Mouse (Mus musculus): Measurements from ENCODE around the gene Trak1.

The Trak1 gene

GRCm38 (mm10) chr9:121398761-121399160 is 101.5 kb downstream of the Trak1 start:
- DNase-seq (ENCODE audit: low spot score): no peak

GRCm38 (mm10) chr9:121400608-121401007 is 103.3 kb downstream of the Trak1 start:
- DNase-seq (ENCODE audit: low spot score): no peak

- peak; percentile 49 for DNase-seq (ENCODE audit: low spot score)
These were observed 105.9 kb downstream of the Trak1 start for GRCm38 (mm10) chr9:121403157-121403671.

- DNase-seq (ENCODE audit: low spot score): no peak
These were observed 106.4 kb downstream of the Trak1 start for GRCm38 (mm10) chr9:121403699-121404098.

GRCm38 (mm10) chr9:121405088-121405681 is 107.9 kb downstream of the Trak1 start:
- no peak for DNase-seq (ENCODE audit: low spot score)

GRCm38 (mm10) chr9:121405792-121406191 is 108.5 kb downstream of the Trak1 start:
- DNase-seq (ENCODE audit: low spot score): no peak

- DNase-seq (ENCODE audit: low spot score): no peak
These were observed 116.9 kb downstream of the Trak1 start for GRCm38 (mm10) chr9:121414237-121414636.

GRCm38 (mm10) chr9:121415626-121416241 is 118.4 kb downstream of the Trak1 start:
- no peak for DNase-seq (ENCODE audit: low spot score)

GRCm38 (mm10) chr9:121416460-121416859 is 119.2 kb downstream of the Trak1 start:
- no peak for DNase-seq (ENCODE audit: low spot score)

GRCm38 (mm10) chr9:121416872-121417637 is 119.8 kb downstream of the Trak1 start:
- no peak for DNase-seq (ENCODE audit: low spot score)

GRCm38 (mm10) chr9:121419011-121419410 is 121.7 kb downstream of the Trak1 start:
- DNase-seq (ENCODE audit: low spot score): no peak

GRCm38 (mm10) chr9:121419573-121419972 is 122.3 kb downstream of the Trak1 start:
- no peak for DNase-seq (ENCODE audit: low spot score)

- no peak for DNase-seq (ENCODE audit: low spot score)
These were observed 123.5 kb downstream of the Trak1 start for GRCm38 (mm10) chr9:121420817-121421216.

- DNase-seq (ENCODE audit: low spot score): no peak
These were observed 125.1 kb downstream of the Trak1 start for GRCm38 (mm10) chr9:121422402-121422801.

- DNase-seq (ENCODE audit: low spot score): no peak
These were observed 126.3 kb downstream of the Trak1 start for GRCm38 (mm10) chr9:121423621-121424020.

GRCm38 (mm10) chr9:121424281-121425164 is 127.2 kb downstream of the Trak1 start:
- no peak for DNase-seq (ENCODE audit: low spot score)

GRCm38 (mm10) chr9:121426451-121426850 is 129.1 kb downstream of the Trak1 start:
- DNase-seq (ENCODE audit: low spot score): no peak

- no peak for DNase-seq (ENCODE audit: low spot score)
These were observed 129.6 kb downstream of the Trak1 start for GRCm38 (mm10) chr9:121426902-121427301.

- no peak for DNase-seq (ENCODE audit: low spot score)
These were observed 132.3 kb downstream of the Trak1 start for GRCm38 (mm10) chr9:121429592-121429991.

GRCm38 (mm10) chr9:121430379-121430778 is 133.1 kb downstream of the Trak1 start:
- no peak for DNase-seq (ENCODE audit: low spot score)

GRCm38 (mm10) chr9:121433745-121434528 is 136.6 kb downstream of the Trak1 start:
- no peak for DNase-seq (ENCODE audit: low spot score)

Data from MN1 (cell line).